Mouse (Mus musculus) hematopoietic stem cell, adult 5-6 weeks (primary cell): ENCODE measurements around the gene Tifa. TPM values are rescaled to one million over a fixed set of nuclear protein-coding genes. Genes with fewer than 3 reads are reported as not detected.

Experiments
- ATAC-seq, 2 experiments: fragments of 125-278 bp in 1 of 2; replicated peaks in 1 of 2; 2 replicates each; pipeline ENCODE4 v1.8.0; 2016 to 2017; ENCODE audit warnings: inconsistent platforms in 2 of 2, mild to moderate bottlenecking in 2 of 2, moderate number of reproducible peaks in 2 of 2, low read depth in 1 of 2, moderate TSS enrichment in 1 of 2; ENCODE audit not compliant: low FRiP score in 2 of 2, poor library complexity in 2 of 2, severe bottlenecking in 2 of 2, insufficient read depth in 1 of 2, low TSS enrichment in 1 of 2
- total RNA-seq: library from RNA; stranded (forward); fragments of 172-1452, 232-1000 nt; gene quantifications from 2 replicates; pipeline ENCODE4 v1.2.3, GENCODE M21; 2017

The Tifa gene
- total RNA-seq, 1 experiment from 2014 or later = 34.1 TPM

DNA sequence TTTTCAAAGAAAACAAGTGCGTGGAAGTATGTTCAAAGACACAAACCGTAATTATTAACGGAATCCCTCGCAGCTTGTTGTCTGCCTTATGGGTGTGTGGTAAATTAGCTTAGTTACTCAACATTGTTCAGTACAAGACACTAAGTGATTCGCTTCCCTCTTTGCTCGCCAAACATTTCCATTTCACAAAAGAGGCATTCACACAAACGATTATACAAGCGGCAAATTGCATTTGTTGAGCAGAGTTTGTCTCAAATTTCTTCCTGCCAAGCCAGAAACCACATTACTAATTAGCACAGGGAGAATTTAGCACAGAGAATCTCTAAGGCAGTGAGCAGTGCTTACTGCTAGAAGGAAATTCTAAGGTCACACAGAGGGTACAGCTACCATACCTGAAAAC, 52.3 kb downstream of the Tifa start:
- ATAC-seq = no peak

DNA sequence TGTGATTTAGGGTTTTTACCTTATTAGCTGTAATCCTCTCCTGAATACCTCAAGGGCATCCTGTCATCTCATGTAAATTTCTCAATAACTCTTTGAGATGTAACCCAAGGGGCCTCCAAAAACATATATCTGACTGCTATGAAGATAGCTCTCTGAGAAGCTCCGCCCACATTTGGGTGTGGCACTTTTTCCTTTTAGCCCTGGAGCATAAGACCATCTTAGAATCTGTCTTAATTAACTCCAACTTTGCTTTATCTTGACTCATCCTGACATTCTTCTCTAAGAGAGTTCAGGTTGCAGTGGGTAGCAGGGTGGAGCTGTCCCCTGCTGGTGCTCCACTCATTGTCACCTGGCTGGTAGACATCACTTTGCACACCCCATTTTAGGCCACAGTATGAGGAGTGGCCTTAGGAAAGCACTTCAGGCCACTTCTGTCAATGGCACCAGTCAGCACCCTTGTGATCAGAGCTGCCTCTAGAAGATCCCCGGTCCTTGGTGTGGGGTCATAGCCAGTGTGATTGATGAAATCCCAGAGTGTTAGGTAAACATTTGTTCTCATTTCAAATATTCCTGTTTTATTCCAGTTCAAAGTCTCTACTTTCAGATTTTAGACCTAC, 53.8 kb downstream of the Tifa start:
- no peak for ATAC-seq

DNA sequence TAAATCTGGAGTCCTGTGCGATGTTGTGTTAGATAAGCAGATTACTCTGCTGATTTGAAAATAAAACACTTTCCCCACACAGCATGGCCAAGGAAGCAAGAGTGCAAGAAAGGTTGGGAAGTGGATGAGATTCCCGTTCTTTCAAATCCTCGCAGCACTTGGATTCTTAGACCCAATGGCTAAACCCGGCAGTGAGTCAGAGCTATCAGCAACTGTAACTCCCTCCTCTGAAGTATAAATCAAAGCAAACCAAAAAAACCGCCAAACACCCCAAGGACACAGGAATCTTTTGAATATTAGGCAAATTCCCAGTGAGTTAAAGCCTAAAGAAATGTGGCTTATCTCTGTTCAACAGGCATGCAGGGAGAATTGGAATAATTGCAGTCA, 54.3 kb downstream of the Tifa start:
- no peak for ATAC-seq

DNA sequence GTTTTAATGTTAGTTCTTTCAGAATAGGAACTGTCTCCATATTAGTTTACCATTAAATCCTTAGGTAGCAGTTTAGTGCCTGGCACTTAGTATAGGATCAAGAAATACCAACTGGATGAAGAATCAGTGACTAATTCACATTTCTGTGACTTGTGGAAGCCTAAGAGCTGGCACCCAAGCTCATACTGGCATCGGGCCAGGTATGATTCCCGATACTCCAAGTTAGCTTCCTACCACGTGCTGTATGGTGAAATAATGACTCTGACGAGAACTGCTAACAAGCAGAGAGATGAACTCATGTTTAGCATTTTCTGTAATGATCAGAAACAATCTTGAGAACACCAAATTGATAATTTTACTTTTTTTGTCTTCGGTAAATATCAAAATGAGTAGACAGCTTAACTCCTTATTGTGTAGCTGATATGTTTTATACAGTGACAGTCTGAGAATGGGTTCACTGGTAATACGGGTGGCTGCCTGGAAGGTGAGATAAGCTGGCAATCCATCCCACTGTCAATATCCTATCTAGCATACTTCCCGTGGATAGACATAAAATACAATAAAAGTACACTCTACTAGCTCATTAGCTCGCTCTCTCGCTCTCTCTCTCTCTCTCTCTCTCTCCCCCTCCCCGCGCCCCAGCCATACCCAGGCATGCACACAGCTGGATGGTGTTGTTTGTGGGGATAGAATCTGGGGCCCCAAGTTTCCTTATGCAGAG, 58.6 kb downstream of the Tifa start:
- ATAC-seq = no peak

DNA sequence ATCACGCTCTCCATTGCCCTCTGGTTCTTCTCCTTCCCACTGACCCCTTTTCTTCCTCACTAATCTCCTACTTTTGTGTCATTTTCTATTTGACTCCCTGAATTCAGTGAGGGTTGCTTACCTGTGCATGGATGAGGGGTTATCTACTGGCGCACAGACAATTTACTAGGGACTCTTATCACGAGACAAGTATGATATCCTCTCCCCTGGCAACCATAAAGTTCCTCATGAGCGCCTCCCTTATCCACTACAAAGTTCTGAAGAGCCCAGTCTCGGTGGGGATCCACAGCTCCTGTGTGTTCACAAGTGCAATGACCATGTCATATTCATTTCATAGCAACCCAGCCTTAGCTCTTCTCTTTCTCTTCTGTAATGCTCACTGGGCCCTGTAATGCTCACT, 60.3 kb downstream of the Tifa start:
- no peak for ATAC-seq

DNA sequence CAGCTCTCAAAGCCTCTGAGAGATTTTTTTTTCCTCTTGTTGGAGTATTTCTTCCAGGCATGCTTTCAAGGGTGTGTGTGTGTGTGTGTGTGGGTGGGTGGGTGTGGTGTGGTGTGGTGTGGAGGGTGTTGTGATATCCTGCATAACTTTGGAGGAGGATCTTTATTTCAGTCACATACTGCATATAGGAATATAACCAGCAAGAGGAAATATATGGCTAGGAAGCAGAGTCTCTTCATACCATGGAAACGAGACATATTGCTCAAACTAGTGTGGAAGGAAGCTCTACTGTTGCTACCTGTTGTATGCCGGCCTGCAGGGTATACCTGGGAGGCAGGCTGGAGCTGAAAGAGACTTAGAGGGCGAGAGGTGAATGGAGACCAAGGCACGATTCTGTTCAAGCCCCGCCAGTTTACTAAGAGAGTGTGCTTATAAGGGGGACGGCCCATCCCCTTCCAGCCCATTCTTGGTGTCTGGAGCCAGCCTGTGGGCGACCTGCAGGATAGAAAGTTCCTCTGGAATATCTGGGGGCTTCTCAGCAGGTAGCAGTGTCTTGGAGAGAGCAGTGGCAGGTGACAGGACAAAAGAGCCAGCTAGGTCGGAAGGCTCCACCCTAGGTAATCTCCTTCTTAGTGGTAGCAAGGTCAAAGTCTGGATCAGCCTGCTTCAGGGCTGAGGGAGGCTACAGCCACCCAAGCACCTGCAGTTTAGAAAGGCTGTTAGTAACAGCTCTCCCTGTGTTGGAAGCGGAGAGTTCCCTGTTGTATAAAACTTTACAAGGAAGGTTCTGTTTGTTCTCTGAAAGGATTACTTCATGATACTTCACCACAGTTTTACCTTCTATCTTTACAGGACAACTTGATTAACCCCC, 61.4 kb downstream of the Tifa start:
- no peak for ATAC-seq

DNA sequence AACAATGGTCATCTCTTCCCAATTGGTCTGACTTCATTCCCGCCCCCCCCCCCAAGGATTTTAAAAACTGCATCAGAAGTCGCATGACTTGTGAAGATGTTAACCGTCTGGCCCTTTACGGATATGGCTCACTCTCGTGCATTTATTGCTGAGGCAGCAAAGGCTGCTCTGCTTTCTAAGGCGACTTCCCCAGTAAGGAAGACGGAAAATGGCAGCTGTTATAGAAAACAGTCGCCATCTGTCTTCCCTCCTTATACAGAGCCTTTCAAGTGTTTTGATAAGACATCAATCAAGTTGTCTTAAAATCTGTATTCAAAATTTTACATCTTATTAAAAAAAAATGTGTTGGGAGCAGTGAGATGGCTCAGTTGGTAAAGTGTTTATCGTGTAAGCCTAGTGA, 63.1 kb downstream of the Tifa start:
- ATAC-seq = no peak

DNA sequence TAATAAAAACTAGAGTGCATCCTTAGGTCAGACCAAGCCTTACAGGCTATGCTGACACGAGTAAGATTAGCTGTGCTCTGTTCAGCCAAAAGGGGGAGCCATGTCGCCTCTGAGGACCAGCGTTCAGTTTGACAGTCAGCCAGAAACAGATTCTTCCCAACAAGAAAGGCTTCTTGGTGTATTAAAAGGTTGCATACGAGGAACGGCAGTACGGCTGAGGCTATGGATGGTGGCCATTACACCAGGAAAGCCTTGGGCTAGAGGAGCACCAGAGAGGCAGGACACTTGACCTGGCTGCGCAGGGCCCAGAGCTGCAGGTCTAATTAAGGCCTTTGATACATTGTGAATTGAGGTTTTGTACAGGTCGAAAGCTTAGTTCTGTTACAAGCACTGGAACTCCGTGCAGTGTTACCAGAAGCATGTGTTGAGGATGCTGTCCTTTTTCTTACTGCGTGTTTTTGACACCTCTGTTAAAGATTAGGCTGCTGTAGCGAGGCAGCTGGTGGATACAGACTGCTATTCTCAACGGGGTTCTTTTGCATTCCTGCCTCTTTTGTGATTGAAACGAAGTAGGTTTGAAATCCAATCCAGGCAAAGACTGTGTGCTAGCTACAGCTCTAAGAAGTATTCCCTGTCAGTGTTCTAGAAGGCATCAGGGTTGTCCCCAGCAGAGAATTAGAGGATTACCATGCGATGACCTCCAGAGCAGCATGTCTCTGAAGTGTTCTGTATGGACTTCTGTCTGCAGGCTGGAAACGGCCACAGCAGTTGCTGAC, 64.0 kb downstream of the Tifa start:
- ATAC-seq = peak; percentile 77 to 92

DNA sequence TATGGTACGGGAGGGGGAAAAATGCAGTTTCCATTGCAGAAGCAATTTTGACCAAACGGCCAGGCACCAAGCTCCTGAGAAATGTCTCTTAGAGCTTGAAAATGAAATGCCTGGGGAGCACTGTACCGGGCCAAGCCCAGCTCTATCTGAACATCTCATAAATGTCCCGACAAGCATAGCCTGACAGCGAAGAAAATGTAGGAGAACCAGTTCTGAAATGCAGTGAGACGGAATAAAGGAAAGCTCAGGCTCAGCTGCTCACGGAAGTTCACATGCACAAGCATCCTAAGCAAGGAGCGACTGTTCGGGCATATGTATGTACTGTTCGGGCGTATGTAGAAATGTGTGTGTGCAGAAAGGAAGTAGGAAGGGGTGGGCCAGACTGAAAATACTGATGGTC, 71.7 kb downstream of the Tifa start:
- no peak for ATAC-seq

DNA sequence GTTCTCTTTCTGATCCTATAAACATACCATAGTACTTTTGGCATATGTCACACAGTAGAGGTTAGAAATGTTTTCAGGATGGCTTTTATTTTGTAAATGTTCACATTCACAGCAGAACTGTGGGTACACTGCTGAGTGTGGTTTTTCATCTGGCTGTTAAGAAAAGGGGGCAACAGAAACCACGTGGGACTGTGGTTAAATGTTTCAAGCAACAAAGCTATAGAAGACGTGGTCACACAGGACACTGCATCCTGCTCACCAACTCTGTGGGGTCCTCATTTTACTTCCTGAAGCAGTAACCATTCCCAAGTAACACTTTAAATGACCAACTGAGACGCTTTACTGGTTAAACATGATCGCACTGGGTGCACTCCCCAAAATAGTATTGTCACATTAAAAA, 72.9 kb downstream of the Tifa start:
- ATAC-seq = peak; percentile 51 to 69

DNA sequence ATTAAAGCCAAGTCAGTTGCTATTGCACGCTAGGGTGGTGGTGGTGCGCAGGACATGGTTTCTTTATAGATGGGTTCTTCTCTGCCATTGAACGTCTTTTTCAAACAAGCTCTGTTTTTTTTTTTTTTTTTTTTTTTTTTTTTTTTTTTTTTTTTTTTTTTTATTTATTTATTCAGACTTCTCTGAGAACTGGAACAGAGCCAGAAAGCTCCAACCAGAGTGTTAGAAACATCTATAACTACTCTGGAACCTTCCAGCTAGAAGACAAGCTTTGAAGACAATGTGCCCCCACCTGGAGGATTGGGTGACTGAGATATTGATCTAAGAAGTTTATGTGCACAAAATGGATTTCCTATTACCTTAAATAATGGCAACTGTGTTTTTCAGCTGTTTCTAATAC, 74.0 kb downstream of the Tifa start:
- no peak for ATAC-seq

DNA sequence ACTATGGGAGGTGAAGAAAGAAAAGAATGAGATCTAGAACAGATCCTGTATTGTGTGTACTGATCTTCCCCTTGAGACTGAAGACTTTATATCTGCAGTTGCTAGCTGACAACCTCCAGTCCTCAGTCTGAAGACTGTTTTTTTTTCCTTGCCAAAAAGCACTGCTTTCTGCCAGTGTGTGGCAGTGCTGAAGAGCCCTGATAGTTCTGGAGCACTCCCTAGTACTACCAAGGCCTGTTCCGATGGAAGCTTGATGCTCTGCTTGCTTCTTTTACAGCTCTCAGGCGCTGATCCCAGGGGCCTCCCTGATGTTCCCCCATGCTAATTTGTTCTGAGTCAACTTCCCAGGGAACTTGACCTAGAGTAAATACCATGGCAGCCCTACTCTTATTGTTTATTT, 74.6 kb downstream of the Tifa start:
- ATAC-seq = no peak

DNA sequence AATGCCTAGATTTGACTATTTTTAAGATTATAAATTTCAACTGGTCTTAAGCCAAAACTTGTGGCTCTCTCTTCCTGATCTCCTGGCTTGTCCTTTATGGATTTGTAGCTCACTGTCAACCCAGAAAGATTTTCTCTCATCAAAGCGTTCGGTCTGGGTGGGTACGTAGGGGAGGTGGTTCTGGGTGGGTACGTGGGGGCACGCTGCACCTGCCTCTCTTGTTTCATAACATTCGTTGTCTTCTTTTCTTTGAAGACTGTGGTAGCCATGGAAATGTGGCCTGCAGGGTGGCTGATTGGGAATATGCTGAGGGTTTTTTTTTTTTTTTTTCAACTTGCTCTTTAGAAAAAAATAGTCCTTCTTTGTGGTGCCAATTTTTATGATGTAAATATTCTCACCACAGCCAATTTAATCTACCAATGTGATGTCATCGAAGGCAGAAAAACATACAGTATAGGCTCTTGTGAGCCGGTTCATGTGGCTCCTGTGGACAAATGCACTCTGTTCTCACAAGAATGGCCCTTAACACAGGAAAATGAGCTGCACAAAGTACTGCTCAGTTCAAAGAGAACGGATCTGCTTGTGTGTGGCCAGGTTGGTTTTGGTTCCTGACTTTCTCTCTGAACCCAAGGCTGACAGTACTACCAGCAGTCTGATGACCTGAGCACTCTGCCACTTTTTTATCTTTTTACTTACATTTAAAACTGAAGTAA, 78.6 kb downstream of the Tifa start:
- ATAC-seq = no peak

DNA sequence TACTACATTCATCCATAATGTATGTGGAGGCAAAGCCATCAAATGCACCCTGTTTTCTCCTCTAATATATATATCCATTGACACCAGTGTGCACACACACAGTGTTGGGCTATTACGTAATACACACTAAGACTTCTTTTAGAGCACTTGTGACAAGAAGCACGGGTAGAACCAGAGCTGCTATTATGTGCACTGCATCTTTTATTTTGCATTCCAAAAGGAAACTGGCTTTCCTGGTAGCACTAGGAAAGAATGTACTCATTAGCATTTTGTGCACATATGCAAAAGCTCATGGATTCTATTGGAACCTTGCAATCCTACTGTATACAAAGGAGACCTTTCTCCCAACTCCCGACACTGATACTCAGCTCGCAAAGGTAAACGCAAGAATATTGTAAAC, 79.3 kb downstream of the Tifa start:
- ATAC-seq = no peak

DNA sequence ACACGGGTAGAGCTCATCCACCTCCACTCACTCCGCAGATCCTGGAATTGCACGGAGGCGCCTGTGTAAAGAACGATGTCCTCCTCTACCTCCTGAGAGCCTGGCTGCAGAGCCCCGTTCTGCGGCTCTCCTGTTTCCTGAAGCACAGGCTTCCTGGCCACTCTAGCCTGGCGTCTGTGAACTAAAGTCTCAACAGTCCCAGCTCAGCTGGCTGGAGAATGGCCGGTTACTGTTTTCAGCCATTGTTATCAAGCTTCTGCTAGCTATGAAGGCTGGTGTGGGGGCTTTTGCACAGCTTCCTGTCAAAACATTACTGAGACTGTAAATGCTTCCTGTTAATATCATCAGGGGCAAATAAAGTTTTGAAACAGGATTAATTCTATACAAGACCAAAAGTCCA, 82.0 kb downstream of the Tifa start:
- no peak for ATAC-seq

DNA sequence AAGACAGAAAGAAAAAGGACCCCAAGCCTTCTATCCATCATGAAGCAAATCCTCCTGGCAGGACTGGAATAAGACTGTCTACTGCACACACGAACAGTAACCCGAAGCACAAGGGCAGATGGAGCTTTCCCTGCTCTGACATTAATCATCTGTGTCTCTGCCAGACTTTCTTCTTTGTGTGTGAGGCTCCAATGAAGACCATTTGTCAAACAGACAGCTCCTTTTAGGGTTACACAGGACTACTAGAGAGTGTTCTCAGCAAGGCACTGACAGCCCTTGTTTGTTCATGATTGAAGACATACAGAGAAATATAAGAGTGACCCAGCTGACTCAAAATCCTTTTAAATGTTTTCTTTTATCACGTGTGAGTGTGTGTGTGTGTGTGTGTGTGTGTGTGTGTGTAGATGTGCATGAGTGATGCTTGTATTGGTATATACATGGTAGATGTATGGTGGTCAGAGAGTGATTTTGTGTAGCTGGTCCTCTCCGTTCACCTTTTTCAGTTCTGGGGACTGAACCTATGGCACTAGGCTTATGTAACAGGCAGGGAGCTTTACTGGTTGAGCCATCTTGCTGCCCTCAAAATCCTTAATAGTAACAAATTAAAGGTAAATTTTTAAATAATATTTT, 84.8 kb downstream of the Tifa start:
- no peak for ATAC-seq

DNA sequence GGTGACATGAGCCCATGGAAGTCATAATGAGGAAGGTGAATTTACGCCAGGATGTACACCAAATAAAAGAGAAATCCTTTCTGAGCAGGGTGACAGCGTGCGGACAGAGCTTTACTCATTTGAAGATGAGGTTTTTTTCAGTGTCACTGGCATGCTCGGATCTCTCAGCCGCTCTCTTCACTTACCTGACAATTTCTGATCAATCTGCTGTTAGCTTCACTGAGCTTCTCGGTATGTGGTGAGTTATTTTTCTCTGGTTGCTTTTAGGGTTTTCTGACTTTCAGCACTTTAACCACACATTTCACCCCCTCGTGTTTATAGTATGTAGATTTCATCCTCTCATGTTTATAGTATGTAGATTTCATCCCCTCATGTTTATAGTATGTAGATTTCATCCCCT, 85.5 kb downstream of the Tifa start:
- ATAC-seq = no peak
